Mouse (Mus musculus): ENCODE measurements around the gene Prkch. TPM values are rescaled to one million over a fixed set of nuclear protein-coding genes. Genes with fewer than 3 reads are reported as not detected.

Gene Prkch
- total and polyA plus RNA-seq, 3 experiments = 0.33 TPM; not detected in 2

DNA sequence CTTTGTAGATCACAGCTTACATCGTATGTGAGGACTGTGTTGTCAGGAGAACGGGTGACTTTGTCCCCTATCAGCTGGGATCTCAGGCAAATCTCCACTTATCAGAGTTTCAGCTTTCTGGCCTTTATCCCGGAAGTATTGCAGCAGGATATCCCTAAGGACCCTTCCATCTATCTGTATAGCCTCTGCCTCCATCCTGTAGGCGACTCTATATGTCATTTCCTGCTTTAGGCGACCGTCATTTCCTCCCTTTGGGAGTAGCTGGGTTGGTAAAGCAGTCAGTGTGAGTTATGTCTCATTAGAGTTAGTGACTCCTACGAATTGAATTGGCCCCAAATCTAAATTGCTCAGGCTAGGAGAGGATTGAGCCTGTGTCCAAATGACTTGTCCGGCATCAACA is 10.6 kb downstream of the Prkch start:
- no peak overlapping the region for H3K4me3 ChIP-seq (ENCODE audit: low read depth, low read length)
- H3K9me3 ChIP-seq (replicated peaks) = peaks cover 8% of the 10 kb centered on the region
- 0 out of 2 replicates have a peak, but pooled peaks cover 5% of the 10 kb centered on the region for H3K4me1 ChIP-seq (ENCODE audit: insufficient read depth, low read depth, low read length)
- DNase-seq (ENCODE audit: low spot score) = no peak
- no peak for ATAC-seq (ENCODE audit: extremely low read depth, insufficient number of reproducible peaks, low FRiP score, poor library complexity, severe bottlenecking)
- TF ChIP-seq TAL1 (conservative IDR thresholded peaks at IDR 0.05; ENCODE audit: low read depth, low read length) (no peak), GATA2 (IDR thresholded peaks at IDR 0.05; ENCODE audit: borderline replicate concordance, low read depth, low read length) (no peak), GATA1 (IDR thresholded peaks at IDR 0.05; ENCODE audit: borderline replicate concordance, low read length) (no peak), CTCF (IDR thresholded peaks at IDR 0.05; ENCODE audit: low read depth, low read length) (no peak), POLR2AphosphoS5 (IDR thresholded peaks at IDR 0.05; ENCODE audit: insufficient replicate concordance, low read depth, low read length) (no peak)
- no peaks in the 10 kb centered on the region for H3K27me3 ChIP-seq (ENCODE audit: insufficient read depth, low read length)
- H3K36me3 ChIP-seq (replicated peaks) = no peaks in the 10 kb centered on the region

DNA sequence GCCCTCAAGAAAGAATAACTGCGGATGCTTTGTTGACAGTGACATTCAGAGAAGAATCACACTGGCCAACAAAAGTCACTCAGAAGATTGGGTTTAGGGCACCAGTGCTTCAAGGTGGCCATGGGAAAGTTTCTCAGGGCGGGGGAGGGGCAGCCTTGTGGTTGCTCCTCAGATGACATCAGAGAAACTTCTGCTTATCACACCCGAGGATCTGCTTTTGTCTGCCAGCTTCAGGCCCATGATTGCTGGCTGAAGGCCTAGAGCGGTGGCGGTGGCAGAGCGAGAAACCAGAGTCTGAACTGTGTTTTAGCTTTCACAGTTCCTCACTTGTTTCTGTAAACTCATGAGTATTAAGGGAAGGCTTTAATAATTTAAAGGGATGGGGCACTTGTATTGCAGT is 13.6 kb downstream of the Prkch start:
- H3K4me3 ChIP-seq (ENCODE audit: low read depth, low read length) = no peak overlapping the region
- ATAC-seq (ENCODE audit: extremely low read depth, insufficient number of reproducible peaks, low FRiP score, poor library complexity, severe bottlenecking) (no peak), DNase-seq (ENCODE audit: low spot score) (no peak)
- peaks cover 6% of the 10 kb centered on the region for H3K9me3 ChIP-seq (replicated peaks)
- 0 out of 2 replicates have a peak, but pooled peaks cover 5% of the 10 kb centered on the region for H3K4me1 ChIP-seq (ENCODE audit: insufficient read depth, low read depth, low read length)
- TF ChIP-seq GATA1 (IDR thresholded peaks at IDR 0.05; ENCODE audit: borderline replicate concordance, low read length) (no peak), CTCF (IDR thresholded peaks at IDR 0.05; ENCODE audit: low read depth, low read length) (no peak)
- no peaks in the 10 kb centered on the region for H3K36me3 ChIP-seq (replicated peaks)
- H3K27me3 ChIP-seq (ENCODE audit: insufficient read depth, low read length) = no peaks in the 10 kb centered on the region; the same call in 1 of the 2 replicates

GRCm38 (mm10) chr12:73600457-73600856 is 15.9 kb downstream of the Prkch start:
- Histone ChIP-seq H3K4me3 (ENCODE audit: low read depth, low read length) (no peak overlapping the region), H3K4me1 (ENCODE audit: insufficient read depth, low read depth, low read length) (0 out of 2 replicates have a peak, but pooled peaks cover 5% of the 10 kb centered on the region), H3K9me3 (replicated peaks) (0 out of 2 replicates have a peak, but pooled peaks cover 2% of the 10 kb centered on the region), H3K36me3 (replicated peaks) (no peaks in the 10 kb centered on the region), H3K27me3 (ENCODE audit: insufficient read depth, low read length) (no peaks in the 10 kb centered on the region; the same call in 1 of the 2 replicates)
- DNase-seq (ENCODE audit: low spot score) (no peak), ATAC-seq (ENCODE audit: extremely low read depth, insufficient number of reproducible peaks, low FRiP score, poor library complexity, severe bottlenecking) (no peak)
- TF ChIP-seq CTCF (IDR thresholded peaks at IDR 0.05; ENCODE audit: low read depth, low read length) = no peak
- no peak for TF ChIP-seq POLR2AphosphoS5 (IDR thresholded peaks at IDR 0.05; ENCODE audit: insufficient replicate concordance, low read depth, low read length)
- TF ChIP-seq GATA1 (IDR thresholded peaks at IDR 0.05; ENCODE audit: borderline replicate concordance, low read length) = no peak
- no peak for TF ChIP-seq TAL1 (conservative IDR thresholded peaks at IDR 0.05; ENCODE audit: low read depth, low read length)
- TF ChIP-seq GATA2 (IDR thresholded peaks at IDR 0.05; ENCODE audit: borderline replicate concordance, low read depth, low read length) = no peak

GRCm38 (mm10) chr12:73602974-73603373 is 18.4 kb downstream of the Prkch start:
- TF ChIP-seq GATA1 (IDR thresholded peaks at IDR 0.05; ENCODE audit: borderline replicate concordance, low read length) (no peak), TAL1 (conservative IDR thresholded peaks at IDR 0.05; ENCODE audit: low read depth, low read length) (no peak)
- H3K4me3 ChIP-seq (ENCODE audit: low read depth, low read length) = no peak overlapping the region
- 0 out of 2 replicates have a peak, but pooled peaks cover 4% of the 10 kb centered on the region for H3K4me1 ChIP-seq (ENCODE audit: insufficient read depth, low read depth, low read length)
- H3K27me3 ChIP-seq (ENCODE audit: insufficient read depth, low read length) = peaks cover 2% of the 10 kb centered on the region; the same call in 1 of the 2 replicates
- DNase-seq (ENCODE audit: low spot score) (no peak), ATAC-seq (ENCODE audit: extremely low read depth, insufficient number of reproducible peaks, low FRiP score, poor library complexity, severe bottlenecking) (no peak)
- H3K36me3 ChIP-seq (replicated peaks) = no peaks in the 10 kb centered on the region
- peaks cover 5% of the 10 kb centered on the region; the same call in 1 of the 2 replicates for H3K9me3 ChIP-seq (replicated peaks)

GRCm38 (mm10) chr12:73603653-73604052 is 19.1 kb downstream of the Prkch start:
- Histone ChIP-seq H3K27me3 (ENCODE audit: insufficient read depth, low read length) (peaks cover 2% of the 10 kb centered on the region; the same call in 1 of the 2 replicates), H3K4me3 (ENCODE audit: low read depth, low read length) (no peak overlapping the region), H3K9me3 (replicated peaks) (peaks cover 5% of the 10 kb centered on the region; the same call in 1 of the 2 replicates), H3K4me1 (ENCODE audit: insufficient read depth, low read depth, low read length) (no peaks in the 10 kb centered on the region), H3K36me3 (replicated peaks) (no peaks in the 10 kb centered on the region)
- DNase-seq (ENCODE audit: low spot score) = no peak
- no peak for ATAC-seq (ENCODE audit: extremely low read depth, insufficient number of reproducible peaks, low FRiP score, poor library complexity, severe bottlenecking)
- TF ChIP-seq GATA1 (IDR thresholded peaks at IDR 0.05; ENCODE audit: borderline replicate concordance, low read length) = no peak
- no peak for TF ChIP-seq CTCF (IDR thresholded peaks at IDR 0.05; ENCODE audit: low read depth, low read length)
- no peak for TF ChIP-seq GATA2 (IDR thresholded peaks at IDR 0.05; ENCODE audit: borderline replicate concordance, low read depth, low read length)
- no peak for TF ChIP-seq TAL1 (conservative IDR thresholded peaks at IDR 0.05; ENCODE audit: low read depth, low read length)
- no peak for TF ChIP-seq POLR2AphosphoS5 (IDR thresholded peaks at IDR 0.05; ENCODE audit: insufficient replicate concordance, low read depth, low read length)

- Histone ChIP-seq H3K4me3 (ENCODE audit: low read depth, low read length) (no peak overlapping the region), H3K4me1 (ENCODE audit: insufficient read depth, low read depth, low read length) (no peaks in the 10 kb centered on the region), H3K36me3 (replicated peaks) (no peaks in the 10 kb centered on the region), H3K27me3 (ENCODE audit: insufficient read depth, low read length) (peaks cover 2% of the 10 kb centered on the region; the same call in 1 of the 2 replicates), H3K9me3 (replicated peaks) (peaks cover 5% of the 10 kb centered on the region; the same call in 1 of the 2 replicates)
- DNase-seq (ENCODE audit: low spot score) (no peak), ATAC-seq (ENCODE audit: extremely low read depth, insufficient number of reproducible peaks, low FRiP score, poor library complexity, severe bottlenecking) (no peak)
- TF ChIP-seq GATA1 (IDR thresholded peaks at IDR 0.05; ENCODE audit: borderline replicate concordance, low read length) (no peak), POLR2AphosphoS5 (IDR thresholded peaks at IDR 0.05; ENCODE audit: insufficient replicate concordance, low read depth, low read length) (no peak), CTCF (IDR thresholded peaks at IDR 0.05; ENCODE audit: low read depth, low read length) (no peak), GATA2 (IDR thresholded peaks at IDR 0.05; ENCODE audit: borderline replicate concordance, low read depth, low read length) (no peak)
Measured at GRCm38 (mm10) chr12:73604762-73605161, 20.2 kb downstream of the Prkch start.
